Mouse (Mus musculus): Measurements from ENCODE around the gene Zfp385a.

The Zfp385a gene

DNA sequence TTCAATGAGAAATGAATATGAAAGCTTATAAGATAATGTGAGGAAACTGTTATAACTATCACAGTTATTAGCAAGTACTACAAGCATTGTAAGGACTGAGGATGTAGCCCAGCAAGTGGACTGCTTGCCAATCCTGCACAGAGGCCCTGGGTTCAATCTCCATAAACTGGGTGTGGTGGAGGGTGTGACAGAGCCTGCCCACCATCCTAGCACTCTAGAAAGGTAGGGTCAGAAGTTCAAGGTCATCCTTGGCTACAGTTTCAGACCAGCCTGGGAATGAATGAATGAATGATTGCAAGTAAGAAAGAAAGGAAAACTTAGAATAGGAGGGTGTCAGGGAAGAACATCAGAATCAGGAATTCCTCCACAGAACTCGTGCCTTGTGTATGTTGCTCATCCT lies 23.9 kb upstream of the Zfp385a start:
- no peak for DNase-seq (ENCODE audit: low spot score)

DNA sequence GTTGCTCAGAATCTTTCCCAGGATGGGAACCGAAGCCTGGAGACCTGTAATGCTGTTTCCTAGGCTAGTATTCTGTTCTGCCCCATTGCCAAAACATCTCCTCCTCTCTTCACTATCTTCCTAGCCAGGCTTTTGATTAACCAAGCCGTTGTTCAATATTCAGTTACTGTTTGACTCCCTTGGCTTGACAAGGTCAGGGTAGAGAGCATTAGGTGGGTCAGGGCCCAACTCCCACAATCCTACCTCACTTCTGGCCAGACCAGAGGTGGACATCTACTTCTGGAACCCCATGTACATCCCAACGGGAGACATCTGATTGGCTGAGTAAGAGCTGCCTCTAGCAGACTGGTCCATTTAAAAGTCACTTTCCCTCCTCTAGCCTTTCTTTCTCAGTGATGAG lies 23.1 kb upstream of the Zfp385a start:
- DNase-seq (ENCODE audit: low spot score): no peak

DNA sequence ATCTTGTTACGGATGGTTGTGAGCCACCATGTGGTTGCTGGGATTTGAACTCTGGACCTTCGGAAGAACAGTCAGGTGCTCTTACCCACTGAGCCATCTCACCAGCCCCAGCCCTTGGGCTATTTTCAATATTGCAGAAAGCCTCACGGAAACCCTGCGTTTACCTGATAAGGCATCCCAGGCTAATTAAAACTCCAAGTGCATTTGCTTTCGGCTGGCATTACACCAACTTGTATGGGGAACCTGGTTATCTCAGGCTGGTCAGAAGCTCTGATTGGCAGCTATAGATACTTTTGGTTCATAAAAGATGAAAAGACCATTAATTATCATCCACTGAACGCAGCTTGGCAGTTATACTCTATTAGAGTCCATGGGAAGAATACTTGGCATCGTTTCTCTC lies 22.4 kb upstream of the Zfp385a start:
- DNase-seq (ENCODE audit: low spot score): no peak

DNA sequence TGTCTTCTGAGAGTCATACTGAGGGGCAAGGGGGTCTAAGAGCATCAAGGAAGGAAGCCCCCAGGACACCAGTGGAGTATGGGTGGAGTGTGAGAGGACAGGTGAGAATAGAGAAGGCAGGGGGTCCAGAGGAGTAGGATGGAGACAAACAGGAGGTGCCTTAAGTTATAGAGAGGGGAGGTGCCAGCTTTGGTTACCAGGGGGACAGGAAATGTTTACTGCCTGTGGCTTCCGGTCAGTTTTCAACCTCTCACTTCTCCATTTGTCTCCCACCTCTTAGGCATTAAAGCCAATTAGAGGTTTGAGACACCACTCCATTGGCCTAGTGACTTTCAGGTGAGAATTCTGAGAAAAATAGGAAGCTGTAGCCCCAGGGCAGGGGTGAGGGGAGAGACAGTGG lies 21.4 kb upstream of the Zfp385a start:
- DNase-seq (ENCODE audit: low spot score): no peak

DNA sequence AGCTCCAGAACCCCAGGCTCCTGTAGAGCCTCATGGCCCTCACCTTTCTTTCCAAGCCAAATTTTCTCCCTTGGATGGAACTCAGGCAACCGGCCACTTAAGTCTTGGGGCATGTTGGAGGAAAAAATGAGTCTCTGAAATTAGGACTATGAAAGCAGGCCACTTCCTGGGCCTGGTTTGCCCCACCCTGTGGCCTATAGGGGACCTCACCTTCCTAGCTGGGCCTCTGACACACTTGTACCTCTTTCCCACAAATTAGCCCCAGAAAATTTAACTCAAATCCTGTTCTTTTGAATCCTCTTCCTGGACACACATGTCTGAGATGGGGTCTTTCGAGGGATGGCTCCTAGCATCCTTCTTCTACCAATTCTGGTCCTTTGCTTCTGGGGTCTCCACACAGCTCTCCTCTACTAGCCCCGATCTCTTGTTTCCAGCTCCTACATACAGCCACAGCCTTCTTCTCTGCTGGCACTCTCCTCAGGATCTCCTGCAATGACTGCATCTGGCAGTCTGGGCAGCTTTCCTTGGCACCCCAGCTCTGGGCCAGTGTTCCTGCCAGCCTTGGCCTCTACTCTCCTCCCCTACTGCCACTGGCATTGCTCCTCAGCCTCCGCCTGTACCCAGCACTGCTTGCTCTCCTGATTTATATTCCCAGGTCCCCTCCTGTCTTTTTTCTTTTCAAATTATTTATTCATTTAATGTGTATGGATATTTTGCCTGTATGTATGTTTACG lies 20.1 kb upstream of the Zfp385a start:
- DNase-seq (ENCODE audit: low spot score): no peak

DNA sequence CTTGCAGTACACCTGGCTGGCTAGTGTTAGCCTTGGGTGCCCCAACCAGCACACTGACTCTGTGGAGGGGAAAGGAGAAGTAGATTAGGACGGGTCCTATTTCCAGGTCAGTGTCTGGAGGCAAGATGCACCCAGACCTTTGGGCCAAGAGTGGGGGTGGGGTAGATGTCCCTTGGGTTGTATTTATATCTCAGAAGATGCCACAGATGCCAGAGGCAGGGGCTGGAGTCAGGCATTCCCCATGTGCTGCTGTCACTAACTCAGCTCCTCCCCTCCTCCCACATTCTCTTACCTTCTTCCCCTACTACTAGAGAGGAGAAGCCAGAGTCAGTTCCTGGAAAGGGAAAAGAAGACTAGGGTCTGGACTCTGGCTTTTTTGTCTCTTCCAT lies 19.2 kb upstream of the Zfp385a start:
- no peak for DNase-seq (ENCODE audit: low spot score)

DNA sequence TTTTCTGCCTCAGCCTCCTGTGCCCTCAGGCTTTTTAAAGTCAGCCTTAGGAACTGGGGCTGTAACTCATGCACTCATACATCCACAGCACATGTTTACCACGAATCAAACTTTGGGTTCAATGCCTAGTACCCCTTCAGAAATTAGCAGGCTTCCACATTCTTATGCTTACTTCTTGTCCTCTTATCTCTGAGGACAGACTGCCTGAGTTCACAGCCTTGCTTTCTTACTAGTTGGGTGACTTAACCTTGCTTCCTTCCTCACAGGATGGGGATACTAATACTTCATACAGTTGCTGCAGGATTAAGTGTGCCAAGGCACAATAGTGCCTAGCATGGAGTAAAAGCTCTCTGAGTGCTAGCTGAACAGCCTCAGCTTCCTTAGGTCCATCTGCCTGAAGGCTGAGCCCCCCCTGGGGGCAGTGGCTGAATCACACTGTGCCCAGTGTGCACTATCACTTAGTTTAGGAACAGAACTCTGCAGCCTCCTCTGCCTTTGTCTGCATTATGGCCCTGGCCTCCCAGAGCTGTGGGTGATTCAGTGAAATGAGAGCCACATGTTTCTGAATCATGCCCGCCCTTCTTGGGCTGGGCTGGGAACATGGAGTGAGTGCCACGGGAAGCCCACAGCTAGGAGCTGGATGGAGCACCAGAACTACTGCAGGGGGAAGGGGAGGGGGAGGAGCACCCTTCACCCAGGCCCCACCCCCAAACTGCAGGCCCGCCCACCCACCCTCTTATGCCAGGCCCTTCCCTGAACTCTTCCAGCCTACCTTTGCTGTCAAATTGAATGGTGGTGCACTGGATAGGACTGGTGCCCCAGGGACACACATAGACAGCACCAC lies 18.6 kb upstream of the Zfp385a start:
- no peak for DNase-seq (ENCODE audit: low spot score)

DNA sequence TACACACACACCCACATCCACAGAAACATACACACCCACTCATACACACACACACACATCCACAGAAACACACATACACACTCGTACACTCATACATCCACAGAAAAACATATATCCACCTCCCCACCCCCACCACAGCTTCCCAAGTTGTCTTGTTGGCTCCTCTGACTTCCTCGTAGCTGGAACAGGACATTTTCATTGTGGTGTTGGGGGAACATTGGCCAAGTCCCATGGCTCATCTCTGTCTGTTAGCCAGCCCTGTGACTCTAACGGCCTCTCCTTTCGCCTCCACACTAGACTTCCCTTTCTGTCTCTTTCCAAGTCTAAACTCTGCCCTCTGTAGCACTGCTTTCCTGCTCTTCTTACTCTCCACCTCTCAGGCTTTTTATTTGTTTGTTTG lies 17.9 kb upstream of the Zfp385a start:
- DNase-seq (ENCODE audit: low spot score): no peak

DNA sequence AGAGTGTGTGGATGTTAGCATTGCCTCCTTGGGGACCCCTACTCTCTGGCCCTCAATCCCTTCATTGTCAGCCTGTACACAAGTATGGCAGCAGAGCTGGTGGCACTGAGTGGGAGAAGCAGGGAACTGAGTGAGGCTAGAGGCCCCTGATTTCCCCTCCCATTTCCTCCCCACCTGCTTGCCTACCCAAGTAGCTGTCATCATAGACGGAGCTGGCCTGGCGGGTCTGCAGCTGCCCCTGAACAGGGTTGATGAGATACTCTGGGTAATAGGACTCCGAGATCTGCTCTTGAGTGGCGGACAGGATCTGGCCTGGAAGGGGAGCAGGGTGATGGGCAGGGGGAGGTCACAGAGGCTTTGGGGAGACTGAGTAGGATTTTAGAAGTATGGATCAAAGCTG lies 16.2 kb upstream of the Zfp385a start:
- no peak for DNase-seq (ENCODE audit: low spot score)

DNA sequence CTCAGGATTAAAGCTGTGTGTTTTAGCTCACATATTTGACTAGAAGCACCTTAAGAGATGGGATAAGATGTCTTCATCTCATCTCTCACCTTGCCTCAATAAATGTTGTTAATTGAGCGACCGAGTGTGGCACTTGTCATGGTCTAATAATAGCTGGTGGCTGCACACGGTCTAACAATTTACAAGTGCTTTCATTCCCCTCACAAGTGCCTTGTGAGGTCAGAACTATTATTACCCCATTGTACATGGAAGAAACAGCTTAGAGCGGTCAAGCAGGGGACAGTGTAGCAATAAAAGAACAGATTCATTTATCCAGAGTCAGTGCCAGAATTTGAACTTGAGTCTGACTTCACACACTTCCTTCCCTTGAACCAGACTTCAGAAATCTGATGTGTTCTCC lies 15.5 kb upstream of the Zfp385a start:
- no peak for DNase-seq (ENCODE audit: low spot score)

DNA sequence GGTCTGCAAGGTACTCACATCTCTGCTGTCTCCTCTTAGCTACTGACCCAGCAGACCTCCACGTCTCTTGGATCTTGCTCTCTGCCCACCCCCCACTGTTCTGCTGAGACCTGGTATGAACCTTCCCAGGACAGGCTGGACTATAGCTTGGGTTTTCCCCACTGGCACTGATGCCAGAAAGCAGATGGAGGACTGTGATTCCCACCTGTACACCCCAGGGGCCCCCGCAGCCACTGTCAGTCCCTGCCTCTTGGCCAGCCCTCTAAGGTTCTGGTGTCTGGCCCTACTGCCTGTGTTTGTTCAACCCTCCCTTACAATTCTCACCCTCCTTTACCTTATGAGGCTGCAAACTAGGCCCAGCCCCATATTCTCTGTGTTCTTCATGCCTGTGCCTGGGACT lies 14.8 kb upstream of the Zfp385a start:
- no peak for DNase-seq (ENCODE audit: low spot score)

DNA sequence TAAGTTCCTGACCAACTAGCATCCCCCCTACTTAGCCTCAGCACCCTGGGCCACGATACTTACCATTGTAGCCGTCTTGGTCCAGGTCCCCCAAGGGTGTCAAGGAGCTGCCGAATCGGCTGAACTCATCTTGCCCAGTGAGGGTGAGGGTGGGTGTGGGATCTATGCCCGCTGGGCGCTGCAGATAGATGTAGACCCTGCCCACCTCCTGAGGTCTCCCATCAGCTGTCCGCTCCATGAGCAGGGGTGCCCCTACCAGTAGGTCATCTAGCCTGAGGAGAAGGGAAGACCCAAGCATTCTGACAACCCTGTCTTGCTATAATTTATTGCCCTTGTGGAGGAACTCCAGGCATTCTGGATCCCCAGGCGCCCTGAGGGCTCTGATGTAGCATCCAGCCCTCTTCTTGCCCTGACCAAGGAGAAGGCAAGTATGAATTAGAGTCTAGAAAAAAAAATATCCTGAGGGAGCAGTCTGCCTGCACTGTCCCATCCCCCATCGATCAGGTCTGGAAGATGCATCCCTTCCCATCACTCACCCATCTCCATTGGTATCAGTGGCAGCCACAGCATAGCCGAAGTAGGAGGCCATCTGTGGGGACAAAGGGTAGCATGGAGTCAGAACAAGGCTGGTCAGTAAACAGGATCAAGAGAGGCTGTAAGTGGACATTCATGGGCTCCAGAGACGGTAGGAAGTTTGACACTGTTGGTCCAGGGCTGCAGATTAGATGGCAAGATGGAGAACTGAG lies 13.8 kb upstream of the Zfp385a start:
- no peak for DNase-seq (ENCODE audit: low spot score)

DNA sequence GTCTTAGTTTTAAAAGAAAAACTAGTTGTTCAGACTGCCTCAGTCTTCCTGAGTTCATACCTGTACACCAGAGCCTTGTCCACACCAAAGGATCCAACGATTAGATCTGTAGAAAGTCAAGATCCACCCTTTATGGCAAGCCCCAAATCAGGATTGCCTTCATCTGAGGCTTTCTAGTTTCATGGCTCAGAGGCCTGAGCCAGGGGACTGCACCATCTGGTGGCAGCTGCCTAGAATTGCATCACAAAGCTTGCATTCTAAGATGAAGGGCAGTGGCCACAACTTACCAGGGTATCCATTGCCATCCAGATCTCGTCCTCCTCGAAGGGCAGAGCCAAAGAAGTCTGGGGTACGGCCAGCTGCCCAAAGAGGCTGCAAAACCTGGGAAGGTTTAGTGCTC lies 13.0 kb upstream of the Zfp385a start:
- no peak for DNase-seq (ENCODE audit: low spot score)

DNA sequence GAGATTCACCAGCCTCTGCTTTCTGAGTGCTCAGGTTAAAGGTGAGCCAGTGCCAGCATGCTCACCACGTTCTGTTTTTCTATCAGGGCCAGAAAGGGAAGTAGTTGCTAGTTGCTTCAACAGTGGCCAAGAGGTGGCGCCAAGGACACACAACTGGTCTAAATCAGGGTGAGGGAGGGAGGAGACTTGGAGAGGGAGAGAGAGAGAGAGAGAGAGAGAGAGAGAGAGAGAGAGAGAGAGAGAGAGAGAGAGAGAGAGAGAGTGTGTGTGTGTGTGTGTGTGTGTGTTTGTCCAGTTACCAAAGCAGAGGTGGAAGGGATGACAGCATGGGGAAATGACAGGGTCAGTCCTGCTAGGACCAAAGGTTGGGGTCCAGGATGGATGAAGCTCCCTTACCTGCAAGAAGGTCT lies 7.4 kb upstream of the Zfp385a start:
- DNase-seq (ENCODE audit: low spot score): no peak

DNA sequence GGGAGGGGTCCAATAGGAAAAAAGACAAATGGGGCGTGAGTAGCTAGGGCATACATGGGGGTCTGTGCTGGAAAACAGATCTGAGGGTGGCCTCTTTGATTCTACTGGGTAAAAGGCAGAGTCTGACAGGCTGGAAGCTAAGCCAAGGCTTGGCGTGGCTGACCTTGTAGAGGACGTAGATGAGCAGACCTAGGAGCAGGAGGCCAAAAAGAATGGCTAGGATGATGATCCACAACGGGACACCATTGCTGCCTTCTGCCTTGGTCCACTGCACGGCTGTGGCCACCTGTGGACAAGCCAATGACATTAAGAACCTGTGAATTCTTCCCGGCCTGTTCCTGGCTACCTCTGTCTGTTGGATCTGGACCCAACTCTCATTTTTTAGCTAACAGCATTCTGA lies 5.9 kb upstream of the Zfp385a start:
- no peak for DNase-seq (ENCODE audit: low spot score)

DNA sequence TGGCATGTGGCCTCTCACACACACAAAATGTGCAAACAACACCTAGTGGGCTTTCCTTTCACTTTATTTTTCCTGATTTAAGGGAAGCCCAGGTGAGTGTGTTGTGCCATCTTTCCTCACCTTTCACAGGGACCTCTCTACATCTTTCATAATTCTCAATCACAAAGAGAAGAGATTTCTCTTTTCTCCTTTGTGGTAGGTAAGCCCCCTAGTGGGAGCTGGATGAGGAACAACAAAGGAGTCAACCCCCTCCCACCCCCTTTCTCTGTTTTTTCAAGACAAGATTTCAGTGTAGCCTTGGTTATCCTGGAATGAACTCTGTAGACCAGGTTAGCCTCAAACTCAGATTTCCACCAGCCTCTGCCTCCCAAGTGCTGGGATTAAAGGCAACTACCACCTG lies 3.7 kb upstream of the Zfp385a start:
- no peak for DNase-seq (ENCODE audit: low spot score)

DNA sequence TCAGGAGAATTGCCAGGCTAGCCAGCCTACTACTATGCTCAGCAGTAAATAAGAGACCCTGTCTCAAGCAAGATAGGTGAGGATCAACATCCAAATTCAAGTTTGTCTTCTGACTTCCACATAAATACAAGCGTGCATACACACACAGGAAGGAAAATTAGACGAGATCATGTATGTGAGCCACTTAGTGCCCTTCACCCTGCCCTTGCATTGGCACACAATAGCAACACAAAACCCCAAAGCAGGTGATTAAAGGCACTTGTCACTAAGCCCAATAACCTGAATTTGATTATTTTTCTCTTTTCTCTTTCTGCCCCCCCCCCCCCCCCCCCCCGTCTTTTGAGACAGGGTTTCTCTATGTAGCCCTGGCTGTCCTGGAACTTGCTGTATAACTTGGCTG lies 3.1 kb upstream of the Zfp385a start:
- DNase-seq (ENCODE audit: low spot score): no peak

DNA sequence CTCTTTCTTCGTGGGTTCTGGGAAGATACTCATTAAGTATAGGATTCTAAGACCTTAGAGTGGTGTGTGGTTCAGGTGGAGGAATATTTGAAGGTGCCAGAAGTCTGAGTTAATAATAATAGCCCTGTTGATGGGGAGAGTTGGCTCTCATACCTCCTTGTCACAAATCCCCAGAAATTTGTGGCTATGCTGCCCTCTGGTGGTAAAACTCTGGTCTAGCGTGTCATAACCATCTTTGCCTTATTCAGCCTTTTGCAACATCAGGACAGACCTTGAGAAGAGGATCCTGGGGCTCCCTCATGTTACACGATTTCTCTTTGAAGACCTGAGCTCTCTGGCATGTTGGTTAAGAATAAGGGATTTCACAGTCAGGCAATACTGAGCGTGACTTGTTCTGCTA lies 2.5 kb upstream of the Zfp385a start:
- no peak for DNase-seq (ENCODE audit: low spot score)

DNA sequence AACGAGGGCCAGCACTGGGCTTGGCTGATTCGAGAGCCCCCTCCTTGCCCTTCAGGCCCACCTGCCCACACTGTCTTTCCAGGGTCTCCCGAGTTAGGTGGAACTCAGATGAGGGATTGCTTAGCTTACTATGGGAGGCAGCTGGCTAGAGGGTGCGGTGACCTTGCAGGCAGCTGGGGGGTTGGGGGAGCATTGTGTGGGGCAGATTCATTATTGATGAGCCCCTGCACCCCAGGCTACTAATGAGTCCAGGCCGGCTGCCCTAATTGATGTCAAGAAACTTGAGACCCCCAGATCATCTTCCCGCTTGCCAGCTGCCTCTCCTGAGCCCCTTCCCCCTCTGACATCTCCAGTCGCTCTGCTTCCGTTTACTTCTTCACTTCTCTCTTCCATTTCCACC lies 1.7 kb upstream of the Zfp385a start:
- no peak for DNase-seq (ENCODE audit: low spot score)

DNA sequence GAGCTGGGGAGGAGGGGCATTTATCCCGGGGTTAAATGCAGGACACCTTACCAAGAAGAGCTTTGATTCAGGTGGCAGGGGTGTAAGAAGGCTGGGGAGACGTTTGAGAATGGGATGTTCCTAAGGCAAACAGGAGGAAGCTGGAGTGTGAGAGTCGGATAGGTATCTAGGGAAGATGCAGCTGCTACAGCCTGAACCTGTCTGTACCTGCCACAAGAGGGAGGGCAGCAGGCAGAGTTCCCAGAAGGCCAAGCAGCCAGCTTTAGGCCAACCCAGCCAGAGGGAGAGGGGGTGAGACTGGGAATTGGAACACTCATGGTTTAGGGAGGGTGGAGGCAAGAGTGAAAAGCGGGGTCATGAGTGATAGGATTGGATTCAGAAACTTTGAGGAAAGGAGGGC lies 893 bp upstream of the Zfp385a start:
- DNase-seq (ENCODE audit: low spot score): no peak

DNA sequence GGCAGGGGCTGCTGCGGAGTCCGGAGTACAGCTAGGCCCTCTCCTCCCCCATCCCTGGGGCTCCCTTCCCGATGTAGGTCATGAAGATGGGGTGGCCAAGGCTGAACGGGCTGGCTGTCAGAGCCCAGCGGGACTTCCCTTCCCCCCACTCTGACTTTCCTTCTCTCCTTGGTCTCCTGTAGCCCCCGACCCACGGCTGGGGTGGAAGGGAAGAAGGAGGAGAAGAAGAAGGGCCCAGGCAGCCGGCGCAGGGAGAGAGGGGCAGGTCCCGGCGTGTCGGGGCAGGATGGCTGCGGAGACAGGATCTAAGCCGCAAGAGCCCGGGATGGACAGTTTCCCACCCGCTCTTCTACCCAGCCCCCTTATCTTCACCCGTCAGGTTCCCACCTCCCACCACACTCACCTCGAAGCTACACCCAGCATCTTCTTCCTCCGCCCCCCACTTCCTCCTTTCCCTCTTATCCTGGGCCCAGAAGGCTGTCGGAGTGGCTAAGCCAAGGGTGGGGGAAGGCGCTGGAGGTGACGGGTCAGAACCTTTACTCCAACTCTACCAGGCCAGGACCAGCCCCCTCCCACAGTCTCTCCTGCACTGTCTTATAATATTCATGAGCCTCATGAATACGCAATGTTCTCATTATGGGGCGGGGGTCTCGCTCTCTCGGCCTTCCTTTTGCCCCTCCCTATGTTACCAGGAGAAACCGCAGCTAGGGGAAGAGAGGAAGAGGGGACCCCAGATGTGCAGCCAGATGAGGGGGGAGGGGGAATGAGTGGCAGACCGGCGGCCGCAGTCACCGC lies 530 bp downstream of the Zfp385a start:
- no peak for DNase-seq (ENCODE audit: low spot score)

DNA sequence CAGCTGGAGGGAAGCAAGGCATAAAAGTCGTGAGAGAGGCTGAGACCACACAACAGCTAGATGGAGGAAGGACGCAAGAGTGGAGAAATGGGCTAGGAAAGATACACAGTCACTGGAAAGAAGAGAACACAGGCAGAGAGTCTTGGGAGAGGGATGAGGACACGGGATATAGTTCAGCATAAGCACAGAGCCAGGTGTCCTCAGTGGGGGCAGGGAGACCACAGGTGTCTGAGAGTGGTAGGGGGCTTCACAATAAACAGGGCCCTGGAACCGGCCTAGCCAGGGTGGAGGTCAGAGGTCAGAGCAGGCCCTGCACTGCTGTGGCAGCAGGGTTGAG lies 1.1 kb downstream of the Zfp385a start:
- no peak for DNase-seq (ENCODE audit: low spot score)
